Mouse (Mus musculus): ENCODE measurements around the gene Plch2. TPM values are rescaled to one million over a fixed set of nuclear protein-coding genes. Genes with fewer than 3 reads are reported as not detected.

Plch2 gene
- polyA plus RNA-seq, 1 experiment, result 66.4 TPM

- no peak overlapping the region for H3K4me3 ChIP-seq (ENCODE audit: insufficient read depth, low read length)
- TF ChIP-seq CTCF (IDR thresholded peaks at IDR 0.05; ENCODE audit: extremely low read depth, insufficient read depth, low read length), result no peak
- H3K27ac ChIP-seq (ENCODE audit: insufficient read depth, low read length), result 0 out of 2 replicates have a peak overlapping the region, but pooled peaks have one; percentile 25
Observed at GRCm38 (mm10) chr4:155017253-155017878, 39.2 kb downstream of the Plch2 start.

GRCm38 (mm10) chr4:155016807-155017206 is 39.8 kb downstream of the Plch2 start:
- no peak overlapping the region for H3K4me3 ChIP-seq (ENCODE audit: insufficient read depth, low read length)
- peaks cover 6% of the 10 kb centered on the region; the same call in 1 of the 2 replicates for H3K4me1 ChIP-seq (ENCODE audit: control insufficient read depth, insufficient read depth, low read length)
- TF ChIP-seq POLR2A (IDR thresholded peaks at IDR 0.05; ENCODE audit: extremely low read depth, insufficient read depth, low read length) (no peak), CTCF (IDR thresholded peaks at IDR 0.05; ENCODE audit: extremely low read depth, insufficient read depth, low read length) (no peak)
- no peak overlapping the region for H3K27ac ChIP-seq (ENCODE audit: insufficient read depth, low read length)

More at GRCm38 (mm10) chr4:155017253-155017878, 39.2 kb downstream of the Plch2 start:
- H3K4me1 ChIP-seq (ENCODE audit: control insufficient read depth, insufficient read depth, low read length), result peaks cover 5% of the 10 kb centered on the region; the same call in 1 of the 2 replicates

GRCm38 (mm10) chr4:155015550-155015949 is 41.0 kb downstream of the Plch2 start:
- TF ChIP-seq CTCF (IDR thresholded peaks at IDR 0.05; ENCODE audit: extremely low read depth, insufficient read depth, low read length), result no peak
- TF ChIP-seq POLR2A (IDR thresholded peaks at IDR 0.05; ENCODE audit: extremely low read depth, insufficient read depth, low read length), result no peak
- peaks cover 8% of the 10 kb centered on the region; the same call in 1 of the 2 replicates for H3K4me1 ChIP-seq (ENCODE audit: control insufficient read depth, insufficient read depth, low read length)
- peak overlapping the region; percentile 19 for H3K27ac ChIP-seq (ENCODE audit: insufficient read depth, low read length)
- no peak overlapping the region for H3K4me3 ChIP-seq (ENCODE audit: insufficient read depth, low read length)

GRCm38 (mm10) chr4:155014791-155015190 is 41.8 kb downstream of the Plch2 start:
- TF ChIP-seq CTCF (IDR thresholded peaks at IDR 0.05; ENCODE audit: extremely low read depth, insufficient read depth, low read length) (no peak), POLR2A (IDR thresholded peaks at IDR 0.05; ENCODE audit: extremely low read depth, insufficient read depth, low read length) (peak; percentile 20; the same call in 1 of the 2 replicates)
- H3K4me1 ChIP-seq (ENCODE audit: control insufficient read depth, insufficient read depth, low read length), result peaks cover 8% of the 10 kb centered on the region; the same call in 1 of the 2 replicates
- peak overlapping the region; percentile 19; the same call in 1 of the 2 replicates for H3K27ac ChIP-seq (ENCODE audit: insufficient read depth, low read length)
- no peak overlapping the region for H3K4me3 ChIP-seq (ENCODE audit: insufficient read depth, low read length)

GRCm38 (mm10) chr4:155014244-155014643 is 42.3 kb downstream of the Plch2 start:
- H3K4me3 ChIP-seq (ENCODE audit: insufficient read depth, low read length), result no peak overlapping the region

GRCm38 (mm10) chr4:155012788-155013187 is 43.8 kb downstream of the Plch2 start:
- peak; percentile 85 for TF ChIP-seq CTCF (IDR thresholded peaks at IDR 0.05; ENCODE audit: extremely low read depth, insufficient read depth, low read length)
- TF ChIP-seq POLR2A (IDR thresholded peaks at IDR 0.05; ENCODE audit: extremely low read depth, insufficient read depth, low read length), result no peak
- Histone ChIP-seq H3K27ac (ENCODE audit: insufficient read depth, low read length) (no peak overlapping the region), H3K4me1 (ENCODE audit: control insufficient read depth, insufficient read depth, low read length) (peaks cover 8% of the 10 kb centered on the region; the same call in 1 of the 2 replicates), H3K4me3 (ENCODE audit: insufficient read depth, low read length) (no peak overlapping the region)

More at GRCm38 (mm10) chr4:155014244-155014643, 42.3 kb downstream of the Plch2 start:
- peak overlapping the region; percentile 11 for H3K27ac ChIP-seq (ENCODE audit: insufficient read depth, low read length)
- TF ChIP-seq CTCF (IDR thresholded peaks at IDR 0.05; ENCODE audit: extremely low read depth, insufficient read depth, low read length) (no peak), POLR2A (IDR thresholded peaks at IDR 0.05; ENCODE audit: extremely low read depth, insufficient read depth, low read length) (no peak)
- H3K4me1 ChIP-seq (ENCODE audit: control insufficient read depth, insufficient read depth, low read length), result peaks cover 8% of the 10 kb centered on the region; the same call in 1 of the 2 replicates

- Histone ChIP-seq H3K4me1 (ENCODE audit: control insufficient read depth, insufficient read depth, low read length) (peaks cover 8% of the 10 kb centered on the region; the same call in 1 of the 2 replicates), H3K27ac (ENCODE audit: insufficient read depth, low read length) (no peak overlapping the region)
- TF ChIP-seq POLR2A (IDR thresholded peaks at IDR 0.05; ENCODE audit: extremely low read depth, insufficient read depth, low read length), result no peak
- TF ChIP-seq CTCF (IDR thresholded peaks at IDR 0.05; ENCODE audit: extremely low read depth, insufficient read depth, low read length), result no peak
Observed at GRCm38 (mm10) chr4:155012115-155012514, 44.5 kb downstream of the Plch2 start.

GRCm38 (mm10) chr4:155011312-155012025 is 45.1 kb downstream of the Plch2 start:
- Histone ChIP-seq H3K4me3 (ENCODE audit: insufficient read depth, low read length) (no peak overlapping the region), H3K27ac (ENCODE audit: insufficient read depth, low read length) (no peak overlapping the region), H3K4me1 (ENCODE audit: control insufficient read depth, insufficient read depth, low read length) (peaks cover 8% of the 10 kb centered on the region; the same call in 1 of the 2 replicates)
- TF ChIP-seq POLR2A (IDR thresholded peaks at IDR 0.05; ENCODE audit: extremely low read depth, insufficient read depth, low read length), result no peak
- no peak for TF ChIP-seq CTCF (IDR thresholded peaks at IDR 0.05; ENCODE audit: extremely low read depth, insufficient read depth, low read length)

More at GRCm38 (mm10) chr4:155012115-155012514, 44.5 kb downstream of the Plch2 start:
- no peak overlapping the region for H3K4me3 ChIP-seq (ENCODE audit: insufficient read depth, low read length)

- Histone ChIP-seq H3K27ac (ENCODE audit: insufficient read depth, low read length) (no peak overlapping the region), H3K4me1 (ENCODE audit: control insufficient read depth, insufficient read depth, low read length) (peaks cover 8% of the 10 kb centered on the region; the same call in 1 of the 2 replicates)
- TF ChIP-seq CTCF (IDR thresholded peaks at IDR 0.05; ENCODE audit: extremely low read depth, insufficient read depth, low read length), result no peak
- no peak for TF ChIP-seq POLR2A (IDR thresholded peaks at IDR 0.05; ENCODE audit: extremely low read depth, insufficient read depth, low read length)
Observed at GRCm38 (mm10) chr4:155010870-155011269, 45.7 kb downstream of the Plch2 start.

More at GRCm38 (mm10) chr4:155010870-155011269, 45.7 kb downstream of the Plch2 start:
- H3K4me3 ChIP-seq (ENCODE audit: insufficient read depth, low read length), result no peak overlapping the region
